Mouse (Mus musculus): Measurements from ENCODE around the gene Car12.

Car12 gene

DNA sequence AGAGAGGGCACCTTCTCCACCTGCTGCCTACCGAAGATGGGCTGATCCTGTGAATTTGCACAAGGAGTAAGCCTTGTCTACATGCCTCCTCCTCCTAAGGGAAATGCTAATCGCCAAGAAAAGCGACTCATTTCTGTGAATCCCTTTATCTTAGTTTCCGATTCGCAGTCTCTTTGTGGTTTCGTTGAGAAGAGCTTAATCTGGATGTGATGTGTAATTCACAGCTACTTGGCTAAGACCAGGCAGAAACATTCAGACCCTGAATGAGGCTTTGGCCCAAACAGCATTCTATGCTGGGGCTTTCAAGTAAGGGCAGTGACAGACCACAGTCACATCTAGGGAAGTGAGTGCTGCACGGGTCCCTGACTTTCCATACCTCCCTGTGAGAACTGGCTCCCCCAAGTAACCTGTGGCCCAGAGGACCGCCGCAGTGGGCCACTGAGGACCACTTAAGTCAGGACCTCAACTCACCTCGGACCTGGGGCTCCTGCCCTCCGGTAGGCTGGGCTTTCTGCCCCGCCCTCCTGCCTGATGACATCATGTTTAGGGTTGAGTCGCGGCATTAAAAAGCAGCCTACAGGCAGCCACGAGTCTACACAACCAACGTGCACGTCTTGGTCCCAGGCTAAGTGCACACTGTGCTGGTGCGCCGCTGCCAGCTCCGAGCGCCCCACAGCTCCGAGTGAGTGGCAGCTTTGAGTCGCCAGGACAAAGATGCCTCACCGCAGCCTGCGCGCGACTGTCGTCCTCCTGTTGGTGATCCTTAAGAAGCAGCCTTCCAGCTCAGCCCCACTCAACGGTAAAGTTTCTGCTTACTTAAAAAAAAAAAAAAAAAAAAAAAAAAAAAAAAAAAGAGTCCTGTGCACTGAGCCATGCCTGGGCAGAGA, at the start of gene Car12:
Gene Car12 (plus strand): TSS at position 552 of the 887 bp plus-strand sequence.
- no peak for DNase-seq (ENCODE audit: low spot score)

DNA sequence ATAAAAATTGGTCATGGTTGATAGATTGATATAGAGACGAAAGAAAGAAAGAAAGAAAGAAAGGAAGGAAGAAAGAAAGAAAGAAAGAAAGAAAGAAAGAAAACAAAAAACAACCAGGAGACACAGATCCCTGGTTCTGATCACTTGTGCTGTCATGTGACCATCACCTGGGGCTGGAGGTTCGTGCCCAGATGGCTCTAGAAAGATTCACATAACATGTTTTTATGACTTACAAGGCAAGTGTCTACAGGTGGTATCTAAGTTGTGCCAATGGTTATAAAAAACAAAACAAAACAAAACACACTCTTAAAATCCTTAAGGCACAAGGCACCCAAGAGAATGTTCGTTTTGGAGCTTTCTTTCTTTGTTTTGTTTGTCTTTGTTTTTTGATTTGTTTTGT, 49.7 kb upstream of the Car12 start:
- no peak for DNase-seq (ENCODE audit: low spot score)

DNA sequence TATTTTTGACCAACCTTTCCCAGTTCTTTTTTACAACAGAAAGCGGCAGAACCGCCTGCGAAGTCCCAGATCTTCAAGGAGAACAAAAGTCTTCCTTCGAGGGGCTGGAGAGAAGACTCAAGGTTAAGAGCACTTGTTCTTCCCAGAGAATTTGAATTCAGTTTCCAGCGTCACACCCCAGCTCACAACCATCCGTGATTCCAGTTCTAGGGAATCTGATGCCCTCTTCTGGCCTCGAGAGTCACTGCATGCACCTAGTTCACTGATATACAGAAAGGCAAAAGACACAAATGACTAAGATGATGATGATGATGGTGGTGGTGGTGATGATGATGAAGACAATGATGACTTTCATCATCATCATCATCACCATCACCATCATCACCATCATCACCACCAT, 48.9 kb upstream of the Car12 start:
- no peak for DNase-seq (ENCODE audit: low spot score)

DNA sequence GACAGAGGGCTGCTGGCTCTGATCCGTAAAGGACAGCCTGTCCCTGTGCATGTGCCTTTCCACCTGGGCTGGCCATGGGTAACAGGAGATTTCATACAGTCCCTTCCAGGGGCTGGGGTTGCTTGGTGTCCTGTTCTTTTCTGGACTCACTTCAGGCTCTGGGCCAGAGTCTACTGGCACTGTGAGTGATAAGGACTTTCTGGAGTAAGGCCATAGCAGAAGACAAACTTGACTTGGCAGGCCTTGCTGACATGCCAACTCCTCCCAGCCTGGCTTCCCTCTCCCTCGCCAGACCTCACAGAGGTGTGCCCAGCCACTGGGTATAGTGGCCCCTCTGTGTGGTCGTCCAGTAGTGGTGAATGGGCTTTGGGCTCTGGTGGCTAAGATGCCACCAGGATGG, 47.3 kb upstream of the Car12 start:
- DNase-seq (ENCODE audit: low spot score), result no peak

DNA sequence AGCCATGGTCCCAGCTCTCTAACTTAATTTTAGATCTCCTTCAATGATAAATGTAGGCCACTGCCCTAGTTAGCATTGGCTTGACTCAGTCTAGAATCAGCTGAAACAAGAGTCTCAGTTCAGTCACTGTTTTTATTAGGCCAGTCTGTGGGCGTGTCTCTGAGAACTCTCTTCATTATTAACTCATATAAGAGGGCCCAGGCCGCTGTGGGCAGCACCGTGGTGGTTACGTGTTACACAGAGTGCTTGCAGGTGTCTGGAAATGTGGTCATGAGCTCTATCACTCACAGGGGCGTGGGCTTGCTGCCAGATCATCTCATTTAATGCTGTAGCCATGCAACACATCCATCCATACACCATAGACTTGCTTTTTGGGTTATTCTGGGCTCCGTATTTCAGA, 46.4 kb upstream of the Car12 start:
- no peak for DNase-seq (ENCODE audit: low spot score)

DNA sequence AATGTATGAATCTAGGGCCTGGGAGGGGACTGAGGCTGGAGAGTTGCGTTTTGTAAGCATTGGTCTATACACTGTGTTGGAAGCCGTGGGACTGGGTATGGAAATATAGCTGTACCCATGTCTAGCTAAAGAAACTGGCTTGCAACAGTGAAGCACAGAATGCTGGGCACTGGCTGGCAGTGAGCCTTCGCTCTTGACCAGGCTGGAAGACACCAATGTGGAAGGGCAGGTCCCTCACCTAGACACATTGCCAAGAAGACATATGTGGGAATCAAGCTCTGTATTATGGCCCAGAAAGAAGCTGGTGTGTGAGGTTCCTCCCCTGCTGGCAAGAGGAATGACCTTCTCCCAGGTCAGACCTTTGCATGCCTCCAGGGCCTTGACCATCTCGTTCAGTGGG, 45.6 kb upstream of the Car12 start:
- no peak for DNase-seq (ENCODE audit: low spot score)

DNA sequence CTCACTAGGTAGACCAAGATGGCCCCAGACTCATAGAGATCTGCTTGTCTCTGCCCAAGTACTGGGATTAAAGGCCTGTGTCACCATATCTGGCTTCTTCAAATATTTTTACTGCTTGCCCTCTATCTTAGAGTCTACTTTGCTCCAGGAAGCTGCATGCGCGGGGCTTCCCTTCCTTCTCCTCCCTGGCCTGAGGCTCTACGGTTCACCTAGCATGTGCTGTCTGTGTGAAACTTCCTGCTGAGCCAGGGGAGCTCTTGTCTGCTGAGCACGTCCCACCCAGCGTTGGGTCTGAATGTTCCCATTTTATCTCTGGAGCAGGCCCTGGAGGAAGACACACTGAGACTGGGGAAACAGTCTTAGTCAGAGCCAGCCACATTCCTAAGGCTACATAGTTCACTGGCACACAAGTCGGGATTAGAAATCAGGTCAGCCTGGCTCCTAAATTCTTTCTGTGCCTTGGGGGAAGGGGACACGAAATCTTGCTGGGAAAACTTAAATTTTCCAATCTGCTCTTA, 43.9 kb upstream of the Car12 start:
- no peak for DNase-seq (ENCODE audit: low spot score)

DNA sequence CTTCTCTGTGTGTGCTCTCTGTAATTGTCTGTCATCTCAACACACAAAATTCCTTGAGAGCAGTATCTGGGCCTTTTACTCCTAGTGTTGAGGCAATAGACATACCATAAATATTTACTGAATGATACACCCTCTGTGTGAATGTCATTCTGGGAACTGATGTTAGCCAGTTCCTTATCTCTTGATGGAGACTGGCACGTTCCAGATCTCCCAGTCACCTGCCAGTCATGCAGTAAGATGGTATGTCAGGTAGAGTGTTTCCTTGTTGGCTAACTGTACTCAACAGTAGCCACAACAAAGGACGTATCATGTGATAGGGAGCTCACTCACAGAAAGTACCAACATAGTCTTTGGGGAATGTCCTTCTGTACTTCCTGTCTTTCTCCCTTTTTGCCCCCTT, 39.7 kb upstream of the Car12 start:
- DNase-seq (ENCODE audit: low spot score), result no peak

DNA sequence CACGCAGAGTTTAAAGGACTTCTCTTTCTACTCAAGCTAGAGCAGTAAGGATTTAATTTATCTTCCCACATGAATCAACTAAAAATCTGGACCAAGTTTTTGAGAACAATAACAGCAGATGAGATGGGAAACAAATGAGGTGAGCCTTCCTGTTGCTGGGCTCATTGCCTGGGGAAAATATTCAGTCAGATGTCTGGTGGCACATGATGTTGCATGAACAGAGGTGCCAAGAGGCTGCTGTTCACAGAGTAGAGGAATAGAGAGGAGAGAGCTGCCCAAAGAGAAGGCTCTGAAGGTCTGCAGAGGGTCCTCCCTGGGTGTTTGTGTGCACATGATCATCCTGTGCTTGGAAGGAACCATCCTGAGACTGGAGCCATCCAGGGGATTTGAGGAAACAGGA, 37.9 kb upstream of the Car12 start:
- DNase-seq (ENCODE audit: low spot score), result no peak

DNA sequence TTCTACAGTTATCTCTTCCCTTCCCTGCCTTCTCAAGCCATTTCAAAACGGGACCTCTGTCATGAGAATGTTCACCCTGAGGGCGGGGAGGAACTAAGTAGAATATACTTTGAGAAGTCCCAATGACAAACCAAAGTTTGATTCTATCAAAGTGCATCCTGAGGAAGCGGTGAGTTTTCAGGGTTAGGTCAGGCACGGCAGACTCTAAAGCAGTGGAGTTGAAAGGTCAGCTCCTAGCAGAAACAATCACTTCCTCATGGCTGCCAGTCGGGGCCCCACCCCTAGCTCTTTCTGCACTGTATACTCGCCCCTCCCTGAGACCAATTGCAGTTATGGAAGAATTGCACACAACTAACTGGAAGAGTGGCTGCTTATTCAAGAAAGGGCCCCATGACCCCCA, 33.4 kb upstream of the Car12 start:
- no peak for DNase-seq (ENCODE audit: low spot score)

DNA sequence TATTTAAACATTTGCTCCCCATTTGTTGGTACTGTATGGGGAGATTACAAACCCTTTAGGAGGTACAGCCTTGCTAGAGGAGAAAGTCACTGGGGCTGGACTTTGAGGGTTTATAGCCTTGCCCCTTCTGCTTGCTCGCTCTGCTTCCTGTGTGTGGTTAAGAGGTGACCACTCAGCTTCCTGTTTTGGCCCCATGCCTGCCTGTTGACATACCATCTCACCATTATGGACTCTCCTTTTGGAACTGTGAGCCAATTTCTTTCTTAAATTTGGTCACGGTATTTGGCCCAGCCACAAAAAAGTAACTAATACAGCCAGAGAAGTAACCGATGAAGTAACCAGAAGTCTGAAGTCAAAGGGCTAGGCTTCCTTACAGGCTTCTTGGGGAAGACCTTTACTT, 30.7 kb upstream of the Car12 start:
- no peak for DNase-seq (ENCODE audit: low spot score)

DNA sequence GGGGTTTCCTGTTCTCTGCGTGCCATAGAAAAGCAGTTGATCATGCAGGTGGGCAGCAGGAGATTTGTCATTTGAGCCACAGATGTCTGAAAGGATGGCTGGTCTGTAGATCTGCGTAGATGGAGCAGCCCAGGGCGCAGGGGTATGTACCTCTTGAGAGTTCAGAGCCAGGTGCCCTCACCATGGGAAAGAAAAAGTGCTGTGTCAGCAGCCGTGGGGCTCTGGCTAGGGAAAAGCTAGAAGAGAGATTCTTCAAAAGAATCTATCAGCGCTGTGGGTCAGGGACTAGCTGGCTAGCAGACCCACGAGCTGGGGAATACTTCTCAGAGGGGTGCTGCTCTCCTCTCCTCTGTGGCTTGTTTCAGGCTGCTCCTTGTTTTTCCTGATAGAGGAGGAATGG, 27.8 kb upstream of the Car12 start:
- DNase-seq (ENCODE audit: low spot score), result no peak

DNA sequence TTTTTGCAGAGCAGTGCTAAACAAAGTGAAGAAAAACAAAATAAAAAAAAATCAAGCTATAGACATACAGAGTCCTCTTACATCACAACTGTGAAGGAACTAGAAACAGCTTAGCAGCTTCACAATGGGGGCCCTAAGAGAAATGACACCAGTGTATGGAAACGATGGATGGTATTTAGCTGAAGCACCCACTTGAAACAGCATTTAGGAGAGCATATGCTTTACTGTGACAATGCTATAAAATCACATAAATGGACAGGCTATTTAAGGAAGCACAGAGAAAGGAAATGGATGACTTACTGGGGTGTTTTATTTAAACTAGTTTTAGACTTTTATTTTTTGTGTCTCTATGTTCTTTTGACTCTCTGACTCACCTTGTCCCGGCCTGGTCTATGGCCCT, 25.8 kb upstream of the Car12 start:
- DNase-seq (ENCODE audit: low spot score), result no peak

DNA sequence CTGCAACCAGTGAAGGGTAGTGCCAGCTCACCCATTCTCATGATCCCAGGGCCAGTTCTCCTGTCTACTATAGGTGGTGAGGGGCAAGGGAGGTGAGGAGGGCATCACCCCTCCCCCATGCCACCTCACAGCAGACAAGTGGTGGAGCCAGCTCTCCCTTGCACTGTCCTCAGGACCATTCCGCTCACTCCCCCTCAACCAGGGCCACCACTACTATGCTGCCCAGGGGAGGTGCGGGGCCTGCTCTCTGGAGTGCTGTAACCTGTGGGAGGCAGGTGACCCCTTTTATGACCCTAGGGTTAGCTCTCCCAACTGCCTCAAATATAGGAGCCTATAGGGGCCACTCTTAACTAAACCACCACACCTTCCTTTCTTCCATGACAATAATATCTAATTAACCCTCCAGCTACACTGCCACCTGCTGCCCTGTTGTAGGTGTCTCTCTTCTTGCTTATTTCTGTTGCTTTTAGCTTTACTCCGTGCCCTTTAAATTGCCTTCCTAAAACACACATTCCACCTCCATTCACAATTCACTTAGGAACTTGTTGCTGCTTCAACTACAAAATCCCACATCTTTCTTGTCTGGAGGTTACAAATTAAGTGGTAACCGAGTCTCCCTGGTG, 21.7 kb upstream of the Car12 start:
- DNase-seq (ENCODE audit: low spot score), result no peak

DNA sequence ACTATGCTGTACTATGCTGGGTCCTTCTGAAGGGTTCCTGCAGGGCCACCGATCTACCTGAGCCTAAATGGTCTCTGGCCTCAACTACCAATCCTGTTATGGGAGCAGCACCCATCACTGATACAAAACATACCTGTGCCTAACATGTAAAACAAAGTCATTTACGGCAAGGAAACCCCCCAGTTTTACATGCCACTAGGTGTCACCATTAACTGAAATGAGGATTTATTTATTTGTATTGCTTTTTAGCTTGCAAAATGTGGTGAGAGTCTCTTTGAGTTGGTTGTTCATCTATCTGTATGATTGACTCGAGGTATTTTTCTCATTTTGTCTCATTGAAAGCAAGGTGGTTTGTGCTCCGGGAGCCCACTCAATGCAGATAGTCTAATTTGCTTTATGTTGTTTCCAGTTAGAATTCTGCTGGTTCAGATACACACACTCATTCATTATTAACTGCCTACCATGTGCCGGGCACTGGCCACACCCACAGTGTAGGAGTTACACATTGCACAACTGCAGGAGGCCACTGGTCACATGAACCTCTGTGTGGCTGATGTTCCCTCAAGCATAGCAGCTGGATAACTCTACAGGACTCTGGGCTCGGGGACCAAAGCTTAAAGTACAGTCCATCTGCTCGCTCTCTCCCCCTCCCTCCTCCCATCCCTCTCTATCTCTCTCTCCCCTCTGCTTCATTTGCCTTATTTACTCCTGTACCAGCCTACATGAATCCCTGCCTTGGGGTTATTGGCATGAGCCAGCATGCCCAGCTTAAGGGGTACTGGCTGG, 15.9 kb upstream of the Car12 start:
- no peak for DNase-seq (ENCODE audit: low spot score)

DNA sequence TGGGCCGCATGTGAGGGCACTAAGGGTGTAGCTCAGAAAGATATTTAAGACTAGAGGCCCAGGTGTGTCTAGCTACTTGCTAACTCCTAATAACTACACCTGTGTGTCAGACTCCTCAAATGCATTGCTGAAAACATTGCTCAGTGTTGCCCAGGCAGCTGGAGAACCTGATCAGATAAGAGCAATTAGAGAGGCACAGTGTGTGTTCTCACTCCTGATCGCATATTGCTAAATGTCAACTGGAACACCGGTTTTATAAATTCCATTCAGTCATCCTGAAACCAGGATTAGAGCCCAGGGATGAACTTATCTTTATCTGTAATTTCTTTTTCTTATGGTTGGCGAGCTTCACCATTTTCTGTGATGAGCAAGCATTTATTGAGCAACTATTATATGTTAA, 13.7 kb upstream of the Car12 start:
- no peak for DNase-seq (ENCODE audit: low spot score)

DNA sequence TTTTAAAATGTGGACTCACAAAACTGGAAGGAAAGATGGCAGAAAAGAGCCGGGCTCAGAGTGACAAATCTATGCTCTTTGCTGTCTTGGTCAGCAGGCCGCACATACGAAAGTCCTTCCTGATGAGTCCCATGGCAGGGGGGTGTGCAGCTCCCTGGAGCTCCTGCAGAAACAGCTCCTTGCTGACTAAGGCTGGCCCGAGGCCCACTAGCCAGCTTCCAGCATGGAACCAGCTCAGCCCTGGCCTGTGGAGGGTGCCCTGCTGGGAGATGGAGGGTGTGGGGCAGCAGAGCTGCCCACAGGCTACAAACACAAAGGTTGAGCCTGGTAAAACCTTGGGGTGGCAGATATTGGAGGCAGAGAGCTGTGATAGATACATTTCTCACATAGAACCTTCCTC, 10.5 kb upstream of the Car12 start:
- no peak for DNase-seq (ENCODE audit: low spot score)

DNA sequence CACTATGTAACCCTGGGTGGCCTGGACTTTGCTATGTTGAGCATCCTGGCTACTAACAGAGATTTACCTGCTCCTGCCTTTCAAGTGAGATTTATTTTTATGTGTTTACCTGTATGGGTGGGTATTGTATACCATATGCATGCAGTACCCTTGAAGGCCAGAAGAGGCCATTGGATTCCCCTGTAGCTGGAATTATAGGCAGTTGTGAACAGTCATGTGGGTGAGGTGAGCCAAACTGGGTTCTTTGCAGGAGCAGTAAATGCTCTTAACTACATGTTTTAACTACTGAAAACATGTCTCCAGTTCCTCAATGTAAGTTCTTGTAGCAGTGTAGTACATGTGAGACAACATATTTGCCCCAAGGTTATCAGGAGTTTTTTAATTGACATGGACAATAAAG, 8.1 kb upstream of the Car12 start:
- no peak for DNase-seq (ENCODE audit: low spot score)

DNA sequence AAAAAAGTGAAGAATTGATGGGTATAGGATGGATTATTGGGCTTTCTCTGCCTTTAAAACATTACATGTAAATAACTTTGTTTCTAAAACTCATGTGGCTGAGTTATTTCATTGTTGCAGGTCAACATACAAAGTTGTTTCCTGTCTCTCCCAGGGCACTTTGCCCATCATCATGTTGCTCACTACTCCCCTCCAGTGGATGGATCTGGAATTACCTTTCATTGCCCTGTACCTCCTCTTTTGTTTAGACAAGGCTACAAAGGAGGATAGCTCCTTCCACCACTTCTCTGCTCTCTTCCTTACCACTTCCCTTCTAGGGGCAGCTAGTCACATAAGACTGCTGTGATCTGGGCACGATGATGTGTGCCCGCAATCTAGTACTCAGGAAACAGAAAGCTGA, 7.7 kb upstream of the Car12 start:
- peak; percentile 62 for DNase-seq (ENCODE audit: low spot score)

DNA sequence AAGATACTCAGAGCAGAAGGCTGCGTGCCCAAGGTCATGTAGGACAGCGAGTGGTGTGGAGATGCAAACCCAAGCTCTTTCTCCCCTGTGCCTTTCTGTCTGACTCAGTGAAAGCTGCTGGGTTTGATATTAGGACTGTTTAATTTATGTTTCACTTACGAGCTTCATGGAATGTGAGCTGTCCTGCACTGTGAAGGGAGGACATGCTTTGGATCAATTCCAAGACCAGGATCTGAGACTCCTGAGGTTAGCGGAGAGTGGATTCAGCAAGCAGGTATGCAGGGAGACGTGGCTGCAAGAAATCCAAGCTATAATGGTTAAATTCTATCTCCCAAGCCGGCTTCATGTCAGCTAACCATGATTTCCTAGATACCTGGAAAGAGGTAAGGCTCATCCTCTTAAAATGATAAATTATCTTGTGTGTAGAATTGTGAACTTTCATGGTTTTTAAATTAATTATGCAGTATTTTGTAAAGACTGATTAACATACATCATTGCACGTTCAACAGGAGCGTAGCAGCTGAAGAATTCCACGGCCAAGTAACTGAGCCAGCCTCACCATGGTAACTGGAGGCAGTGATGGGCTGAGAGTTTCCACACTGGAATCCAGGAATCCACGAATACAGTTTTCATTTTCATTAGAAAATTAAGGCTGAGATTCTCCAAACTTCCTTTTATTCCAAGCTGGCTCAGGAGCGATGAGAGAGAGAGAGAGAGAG, 5.3 kb upstream of the Car12 start:
- no peak for DNase-seq (ENCODE audit: low spot score)

DNA sequence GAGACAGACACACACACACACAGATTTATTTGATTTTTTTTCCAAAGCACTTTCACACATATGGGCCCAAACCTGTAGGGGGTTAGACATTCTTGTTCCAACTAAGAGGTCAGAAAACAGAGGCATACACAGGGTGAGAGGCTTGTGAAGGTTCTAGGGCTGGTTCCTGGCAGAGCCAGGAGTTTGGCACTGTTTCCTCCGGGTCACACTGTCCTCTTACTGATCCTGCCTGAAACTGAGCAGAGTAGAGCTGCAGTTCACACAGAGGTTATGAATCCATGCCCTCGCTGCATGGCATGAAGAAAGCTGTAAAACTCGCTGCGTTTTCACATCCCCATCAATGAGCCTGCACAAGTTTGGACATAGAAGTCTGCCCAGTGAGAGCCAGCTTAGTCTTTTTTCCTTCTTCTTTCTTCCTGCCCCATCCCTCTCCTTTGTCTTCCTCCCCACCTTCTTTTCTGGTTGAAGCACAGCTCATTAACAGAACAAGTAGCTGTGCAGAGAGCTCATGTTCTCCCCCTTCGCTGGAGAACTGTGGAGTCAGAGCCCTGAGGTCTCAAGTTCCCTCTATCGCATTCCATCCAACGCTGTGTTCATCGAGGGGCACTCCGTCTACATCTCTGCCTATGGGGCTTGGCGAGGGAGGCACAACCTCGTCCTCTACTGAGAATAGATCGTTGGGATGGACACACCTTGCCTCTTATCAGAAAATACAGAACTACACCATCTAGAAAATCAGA, 4.5 kb upstream of the Car12 start:
- no peak for DNase-seq (ENCODE audit: low spot score)

All from spleen, adult 12 weeks (tissue).